9 mouse cellular contexts compared by ENCODE assay signal in the genomic region with DNA sequence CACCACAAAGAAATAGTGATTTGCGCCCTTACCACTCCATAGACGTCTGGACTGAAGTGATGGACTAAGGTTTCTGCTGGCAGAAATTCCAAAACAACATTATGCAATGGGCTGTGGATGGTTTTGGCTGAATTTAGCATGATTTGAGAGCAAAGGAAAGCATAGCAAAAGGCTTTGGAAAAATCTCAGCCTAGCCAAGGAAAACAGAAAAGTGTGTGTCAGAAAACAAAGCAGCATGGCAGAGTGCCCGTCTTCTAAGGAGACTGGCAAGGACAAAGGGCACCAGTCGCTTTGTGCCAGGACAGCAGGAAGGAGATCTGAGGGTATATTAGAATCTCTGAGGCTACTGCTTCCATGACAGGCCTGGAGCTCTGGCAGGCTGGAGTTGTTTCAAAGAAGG. TPM values are rescaled to one million over a fixed set of nuclear protein-coding genes. Genes with fewer than 3 reads are reported as not detected.
DNase-seq lines count a peak whose midpoint lies in the region; ATAC-seq lines count a peak whose summit lies in the region.
"Had no signal": no experiment of that assay in that cellular context is flagged by ENCODE, and none has a peak within 500 bp of the region (broad histone marks: within the 10 kb centered on the region; RNA-seq: fewer than 3 reads in every experiment).

No protein-coding gene starts in this region.

- peak overlapping the region; percentile 74 for H3K27ac ChIP-seq in embryonic facial prominence, embryonic 15.5 days (replicated peaks)
- no peak overlapping the region for H3K27ac ChIP-seq in intestine, embryonic 16.5 days (ENCODE audit: low read length)
- H3K27ac ChIP-seq: neural tube, embryonic 12.5 days had no signal

- no peaks in the 10 kb centered on the region for H3K36me3 ChIP-seq in embryonic facial prominence, embryonic 15.5 days
- H3K36me3 ChIP-seq in intestine, embryonic 16.5 days (ENCODE audit: control insufficient read depth, insufficient read depth, low read length): no peaks in the 10 kb centered on the region
- H3K36me3 ChIP-seq: neural tube, embryonic 12.5 days had no signal

- no peak overlapping the region for H3K4me3 ChIP-seq in embryonic facial prominence, embryonic 15.5 days (replicated peaks)
- H3K4me3 ChIP-seq in intestine, embryonic 16.5 days (ENCODE audit: low read length): no peak overlapping the region
- H3K4me3 ChIP-seq: neural tube, embryonic 12.5 days had no signal

- DNase-seq in layer of hippocampus, adult 11-12 months (ENCODE audit: low spot score): peak; percentile 44
- no peak for DNase-seq in layer of hippocampus, adult 9-10 months (ENCODE audit: low spot score)
- DNase-seq in heart, postnatal 14 days: peak; percentile 21 to 40
- peak; percentile 10 for DNase-seq in lung, postnatal 10 days
- DNase-seq in c-Kit-positive CD71-positive TER-119-positive erythroid progenitor cells, embryonic 14.5 days (ENCODE audit: low spot score): no peak

- H3K4me2 ChIP-seq in embryonic facial prominence, embryonic 15.5 days (replicated peaks): no peak overlapping the region
- H3K4me2 ChIP-seq in intestine, embryonic 16.5 days (ENCODE audit: low read depth, low read length): no peak overlapping the region
- H3K4me2 ChIP-seq: neural tube, embryonic 12.5 days had no signal

- 0 out of 2 replicates have a peak, but pooled peaks have one; percentile 19 for ATAC-seq in embryonic facial prominence, embryonic 15.5 days (ENCODE audit: insufficient number of reproducible peaks, low FRiP score, low TSS enrichment, low read depth)
- ATAC-seq in intestine, embryonic 16.5 days: no peak

- H3K4me1 ChIP-seq in embryonic facial prominence, embryonic 15.5 days: no peaks in the 10 kb centered on the region
- no peaks in the 10 kb centered on the region for H3K4me1 ChIP-seq in intestine, embryonic 16.5 days (ENCODE audit: control insufficient read depth, insufficient read depth, low read length)
- H3K4me1 ChIP-seq: neural tube, embryonic 12.5 days had no signal

- H3K9ac ChIP-seq in embryonic facial prominence, embryonic 15.5 days: no peak overlapping the region
- no peak overlapping the region for H3K9ac ChIP-seq in intestine, embryonic 16.5 days (ENCODE audit: low read depth, low read length)
- H3K9ac ChIP-seq: neural tube, embryonic 12.5 days had no signal

- intact Hi-C loops in heart, postnatal 14 days (cut with DNase I): no loop called here

- 60% methylated on average over 4 of the region's 4 CpGs for WGBS in embryonic facial prominence, embryonic 15.5 days
- 81% methylated on average over 4 of the region's 4 CpGs for WGBS in intestine, embryonic 16.5 days

- no peaks in the 10 kb centered on the region for H3K9me3 ChIP-seq in embryonic facial prominence, embryonic 15.5 days (replicated peaks)
- 0 out of 2 replicates have a peak, but pooled peaks cover 5% of the 10 kb centered on the region for H3K9me3 ChIP-seq in intestine, embryonic 16.5 days (ENCODE audit: control insufficient read depth, low read length)
- H3K9me3 ChIP-seq: neural tube, embryonic 12.5 days had no signal

- H3K27me3 ChIP-seq in embryonic facial prominence, embryonic 15.5 days: no peaks in the 10 kb centered on the region
- H3K27me3 ChIP-seq in intestine, embryonic 16.5 days (replicated peaks; ENCODE audit: control insufficient read depth, insufficient read depth, low read length): no peaks in the 10 kb centered on the region
- H3K27me3 ChIP-seq: neural tube, embryonic 12.5 days had no signal

RNA-seq across cellular contexts. Expression of gene Adam30, which starts 17.9 kb away (rescaled TPM):
- not detected in 2 replicates for polyA plus RNA-seq in embryonic facial prominence, embryonic 15.5 days (2015; fragmentation: Nextera tagmentation; extraction: Ambion mirVana)
- total RNA-seq in heart, postnatal 14 days (2021): under 1 TPM in 1 of 2 experiments, not detected in 1; 0.15 TPM
- polyA plus RNA-seq in intestine, embryonic 16.5 days (2015; fragmentation: Nextera tagmentation; extraction: Ambion mirVana): not detected in 2 replicates
- polyA plus RNA-seq: large intestine, adult 2 months; neural tube, embryonic 12.5 days had no signal

RNA-seq across cellular contexts. Expression of gene Reg4, which starts 43.6 kb away (rescaled TPM):
- not detected in 2 replicates for polyA plus RNA-seq in embryonic facial prominence, embryonic 15.5 days (2015; fragmentation: Nextera tagmentation; extraction: Ambion mirVana)
- total RNA-seq in heart, postnatal 14 days (2021): not detected
- polyA plus RNA-seq in intestine, embryonic 16.5 days (2015; fragmentation: Nextera tagmentation; extraction: Ambion mirVana): 28.4 and 37.9 TPM in 2 replicates
- polyA plus RNA-seq: neural tube, embryonic 12.5 days had no signal

Comparison
In these comparisons a context has a peak if more than half of its experiments do, and no peak if none do; other contexts are left out.
1. DNase-seq: peak in layer of hippocampus, adult 11-12 months (single experiment), heart, postnatal 14 days (2 of 2) and lung, postnatal 10 days (single experiment); none in layer of hippocampus, adult 9-10 months (single experiment) and c-Kit-positive CD71-positive TER-119-positive erythroid progenitor cells, embryonic 14.5 days (single experiment).
2. RNA of gene Reg4, which starts 43.6 kb away (polyA plus RNA-seq): 28.4 to 37.9 TPM in intestine, embryonic 16.5 days; not detected in embryonic facial prominence, embryonic 15.5 days; every median in the first group is over 10 times any median in the second.